Mouse (Mus musculus) hindbrain, embryonic 16.5 days (tissue): ENCODE results near the gene Palm. TPM values are rescaled to one million over a fixed set of nuclear protein-coding genes. Genes with fewer than 3 reads are reported as not detected.

Experiments
- ATAC-seq: fragments of 200-750 bp; cut with Nextera tagmentation; 2 replicates; pipeline ENCODE4 v1.8.0; 2017; ENCODE audit warnings: moderate TSS enrichment, moderate library complexity
- H3K27ac ChIP-seq: fragments of 300-500 bp; sonication (generic); 2 replicates; pipeline ENCODE4 v1.5.1; 2014; ENCODE audit warnings: low read depth, mild to moderate bottlenecking, control low read depth, low read length, moderate library complexity
- H3K27me3 ChIP-seq: fragments of 300-500 bp; sonication (generic); replicated peaks from 2 replicates; pipeline ENCODE4 v1.6.1; 2014; ENCODE audit warnings: low read length; ENCODE audit not compliant: control insufficient read depth, insufficient read depth
- H3K36me3 ChIP-seq: fragments of 300-500 bp; sonication (generic); 2 replicates; pipeline ENCODE4 v1.6.1; 2014; ENCODE audit warnings: mild to moderate bottlenecking, low read length, moderate library complexity, mixed read lengths; ENCODE audit not compliant: control insufficient read depth, insufficient read depth
- H3K4me1 ChIP-seq: fragments of 300-500 bp; sonication (generic); 2 replicates; pipeline ENCODE4 v1.6.1; 2014; ENCODE audit warnings: low read depth, low read length; ENCODE audit not compliant: control insufficient read depth, insufficient read depth
- H3K4me2 ChIP-seq: fragments of 300-500 bp; sonication (generic); 2 replicates; pipeline ENCODE4 v1.6.1; 2014; ENCODE audit warnings: mild to moderate bottlenecking, low read length, control low read depth, moderate library complexity
- H3K4me3 ChIP-seq: fragments of 300-500 bp; sonication (generic); 2 replicates; pipeline ENCODE4 v1.5.1; 2014; ENCODE audit warnings: mild to moderate bottlenecking, low read length, control low read depth, moderate library complexity
- H3K9ac ChIP-seq: fragments of 300-500 bp; sonication (generic); 2 replicates; pipeline ENCODE4 v1.6.1; 2014; ENCODE audit warnings: low read depth, mild to moderate bottlenecking, control low read depth, low read length, moderate library complexity
- H3K9me3 ChIP-seq: fragments of 300-500 bp; sonication (generic); 2 replicates; pipeline ENCODE4 v1.6.1; 2014; ENCODE audit warnings: mild to moderate bottlenecking, low read length, moderate library complexity; ENCODE audit not compliant: control insufficient read depth
- WGBS: fragments of 180-500 bp; shearing (Covaris S2); extraction: QIAGEN DNeasy Blood & Tissue Kit; methylation state at CpG from one replicate; pipeline ENCODE4 v1.1.7; 2014; 5-methylcytosine and 5-hydroxymethylcytosine counted together
- polyA plus RNA-seq: library from polyadenylated mRNA; unstranded; fragments of >200 nt; fragmentation: Nextera tagmentation; extraction: Ambion mirVana; gene quantifications from 2 replicates; pipeline ENCODE4 v1.2.1, GENCODE M21; 2015

Palm gene
- polyA plus RNA-seq, 1 experiment from 2014 or later, result 297 TPM

DNA sequence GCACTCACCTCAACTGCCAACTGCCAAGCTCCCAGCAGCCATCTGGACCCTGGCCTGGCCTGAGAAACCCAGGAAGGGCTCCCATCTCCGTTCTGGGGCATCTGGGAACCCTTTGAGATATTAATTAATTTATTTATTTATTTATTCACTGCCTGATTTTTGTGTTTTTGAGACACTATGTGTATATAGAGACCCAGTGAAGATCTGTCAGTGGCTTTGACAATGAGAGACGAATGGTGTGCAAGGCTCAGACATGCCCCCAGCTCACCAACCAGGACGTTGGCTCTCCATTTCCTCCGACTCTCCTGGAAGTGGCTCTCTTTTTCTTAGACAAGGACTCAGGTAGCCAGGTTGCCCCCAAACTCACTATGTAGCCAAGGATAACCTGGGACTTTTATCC lies 2.5 kb upstream of the Palm start, which contains the start of gene Prss57:
Gene Prss57 (minus strand): TSS at position 101 of the 400 bp plus-strand sequence.
- WGBS, result 87% methylated on average over 4 of the region's 4 CpGs
- Histone ChIP-seq H3K4me2 (no peak within 1 kb of the TSS), H3K27me3 (no peaks in the 10 kb centered on the region), H3K36me3 (no peaks in the 10 kb centered on the region), H3K4me1 (peaks cover 10% of the 10 kb centered on the region), H3K9ac (no peak within 1 kb of the TSS), H3K4me3 (no peak within 1 kb of the TSS), H3K27ac (no peak within 1 kb of the TSS), H3K9me3 (no peaks in the 10 kb centered on the region)
- ATAC-seq, result no peak

DNA sequence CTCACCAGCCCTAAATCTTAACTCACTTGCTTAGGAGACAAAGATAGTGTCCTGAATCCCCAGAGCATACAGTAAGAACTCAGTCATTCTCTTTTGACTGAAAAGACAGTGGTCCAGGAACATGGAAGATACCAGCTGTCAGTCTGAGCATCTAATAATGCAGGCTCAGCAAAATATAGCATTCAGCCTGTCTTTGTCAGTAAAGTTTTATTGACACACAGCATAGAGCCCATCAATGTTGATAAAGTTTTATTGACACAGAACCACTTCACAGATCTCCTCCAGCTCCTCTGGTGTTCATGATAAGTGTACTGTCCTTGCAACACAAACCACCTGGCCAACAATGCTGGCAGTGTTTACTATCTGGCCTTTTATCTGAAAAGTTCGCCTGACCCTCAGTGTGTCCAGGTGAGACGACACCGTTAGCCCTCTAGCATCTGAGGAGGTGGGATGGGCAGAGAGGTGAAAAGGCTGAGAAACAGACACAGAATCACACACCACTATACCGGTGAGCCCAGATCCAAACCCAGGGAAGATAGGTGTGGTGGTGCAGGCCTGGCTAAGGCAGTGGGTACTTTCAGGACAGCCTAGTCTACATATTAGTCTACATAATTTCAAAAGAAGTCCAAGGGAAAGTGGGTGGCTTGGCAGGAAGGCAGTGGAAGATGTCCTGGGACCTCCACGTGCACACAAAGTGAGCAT lies 882 bp upstream of the Palm start:
- Histone ChIP-seq H3K27me3 (no peaks in the 10 kb centered on the region), H3K9me3 (no peaks in the 10 kb centered on the region), H3K36me3 (no peaks in the 10 kb centered on the region), H3K4me3 (no peak overlapping the region), H3K4me2 (no peak overlapping the region), H3K9ac (no peak overlapping the region), H3K27ac (no peak overlapping the region), H3K4me1 (peaks cover 23% of the 10 kb centered on the region)
- WGBS, result 86% methylated on average over 5 of the region's 5 CpGs
- no peak for ATAC-seq

DNA sequence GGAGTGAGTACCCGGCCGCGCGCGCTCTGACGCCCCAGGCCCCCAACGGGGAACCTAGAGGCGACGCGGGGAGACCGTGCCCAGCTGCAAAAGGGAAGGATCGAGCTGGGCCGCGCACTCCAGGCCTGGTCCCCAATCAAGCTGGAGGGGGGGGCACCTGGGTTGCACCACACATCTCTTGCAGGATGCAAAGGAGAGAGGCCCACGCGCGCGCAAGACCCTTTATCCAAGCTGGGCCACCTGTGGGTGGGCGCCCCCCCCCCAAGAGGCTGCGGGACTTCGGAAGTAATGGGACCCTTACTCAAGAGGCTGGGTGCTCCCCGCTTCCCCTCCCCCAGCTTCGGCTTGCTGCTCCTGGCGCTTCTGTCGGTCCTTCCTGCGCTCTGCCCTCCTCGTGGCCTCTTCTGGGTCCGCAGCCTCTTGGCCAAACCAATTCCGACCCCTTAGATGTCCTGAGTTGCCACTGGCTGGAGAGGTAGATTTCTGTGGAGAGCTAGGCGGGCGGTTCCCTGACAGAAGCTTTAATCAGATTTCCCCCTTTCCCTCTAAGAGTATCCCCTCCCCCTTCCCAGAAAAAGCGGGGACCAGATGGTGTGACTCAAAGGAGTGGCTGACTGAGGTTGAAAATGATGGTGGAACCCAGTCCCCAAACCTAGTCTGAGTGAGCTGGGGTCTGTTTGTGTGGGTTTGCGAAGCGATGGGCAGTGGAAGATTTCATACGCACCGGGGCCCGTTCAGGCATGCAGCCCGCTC lies 542 bp downstream of the Palm start:
- H3K27ac ChIP-seq, result peak overlapping the region; percentile 89
- H3K9ac ChIP-seq, result peak overlapping the region; percentile 99
- under 1% methylated on average over 32 of the region's 38 CpGs for WGBS
- H3K27me3 ChIP-seq, result no peaks in the 10 kb centered on the region
- H3K4me3 ChIP-seq, result peak overlapping the region; percentile 88
- ATAC-seq, result peak; percentile 13
- H3K4me2 ChIP-seq, result peak overlapping the region; percentile 79
- H3K9me3 ChIP-seq, result no peaks in the 10 kb centered on the region
- no peaks in the 10 kb centered on the region for H3K36me3 ChIP-seq
- H3K4me1 ChIP-seq, result peaks cover 29% of the 10 kb centered on the region

DNA sequence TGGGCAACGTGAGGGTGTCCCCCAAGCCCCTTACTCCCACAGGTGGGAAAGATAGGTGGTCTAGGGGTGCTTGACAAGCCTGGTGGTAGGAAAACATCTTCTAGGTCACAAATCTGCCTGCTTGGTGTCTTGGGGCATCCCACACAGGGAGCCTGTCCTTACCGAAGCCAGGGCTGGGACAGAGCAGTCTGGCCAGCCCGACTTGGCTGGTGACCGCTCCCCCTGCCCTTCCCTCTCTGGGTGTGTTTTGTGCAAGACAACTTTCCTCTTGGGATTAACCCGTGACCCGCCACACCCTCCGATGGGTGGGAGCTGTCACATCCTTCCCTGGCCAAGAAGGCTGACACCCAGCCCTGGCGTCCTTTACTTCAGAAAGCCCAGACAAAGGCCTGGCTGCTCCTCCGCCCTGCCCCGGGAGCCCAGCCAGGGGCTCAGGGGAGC lies 1.1 kb downstream of the Palm start:
- no peaks in the 10 kb centered on the region for H3K9me3 ChIP-seq
- H3K27ac ChIP-seq, result peak overlapping the region; percentile 89
- peak; percentile 35 for ATAC-seq
- H3K4me2 ChIP-seq, result peak overlapping the region; percentile 79
- 4% methylated on average over 9 of the region's 10 CpGs for WGBS
- peaks cover 29% of the 10 kb centered on the region for H3K4me1 ChIP-seq
- peak overlapping the region; percentile 99 for H3K9ac ChIP-seq
- H3K36me3 ChIP-seq, result no peaks in the 10 kb centered on the region
- no peaks in the 10 kb centered on the region for H3K27me3 ChIP-seq
- peak overlapping the region; percentile 88 for H3K4me3 ChIP-seq

DNA sequence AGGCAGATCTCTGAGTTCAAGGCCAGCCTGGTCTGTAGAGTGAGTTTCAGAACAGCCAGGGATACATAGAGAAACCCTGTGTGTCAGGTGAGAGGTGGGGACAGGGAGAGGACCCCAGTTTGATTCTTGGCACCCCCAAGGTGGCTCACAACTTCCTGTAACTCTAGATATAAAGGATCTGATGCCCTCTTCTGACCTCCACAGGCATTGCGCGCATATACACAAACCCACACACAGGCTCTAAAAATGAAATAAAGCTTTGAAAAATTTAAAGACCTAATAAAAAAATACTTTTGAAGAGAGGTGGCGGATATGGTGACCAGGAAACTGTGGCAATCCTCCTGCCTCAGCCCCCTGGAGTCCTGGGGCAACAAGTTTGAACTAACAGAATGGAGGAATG lies 2.5 kb downstream of the Palm start:
- H3K9me3 ChIP-seq, result no peaks in the 10 kb centered on the region
- 99% methylated on average over 3 of the region's 3 CpGs for WGBS
- H3K4me1 ChIP-seq, result peaks cover 29% of the 10 kb centered on the region
- no peak for ATAC-seq
- H3K27ac ChIP-seq, result no peak overlapping the region
- H3K27me3 ChIP-seq, result no peaks in the 10 kb centered on the region
- H3K4me2 ChIP-seq, result no peak overlapping the region
- no peak overlapping the region for H3K4me3 ChIP-seq
- no peak overlapping the region for H3K9ac ChIP-seq
- no peaks in the 10 kb centered on the region for H3K36me3 ChIP-seq

DNA sequence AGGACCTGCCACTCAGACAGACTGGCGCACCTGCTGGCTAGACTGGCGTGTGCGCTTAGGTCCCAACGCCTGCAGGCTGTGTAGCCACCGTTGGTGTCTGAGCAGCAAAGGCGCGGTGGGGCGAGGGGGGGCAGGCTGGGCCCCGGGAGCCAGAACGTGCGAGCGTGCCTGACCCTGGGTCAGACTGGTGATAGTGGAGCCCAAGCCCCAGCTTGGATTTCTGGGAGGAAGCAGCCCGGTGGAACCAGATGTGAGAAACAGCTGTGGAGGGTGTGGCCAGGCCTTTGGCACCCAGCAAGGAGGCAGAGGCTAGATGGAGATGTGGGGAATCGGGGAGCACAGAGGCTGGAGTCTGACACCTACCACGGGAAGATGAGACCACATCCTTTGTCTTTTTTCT lies 4.0 kb downstream of the Palm start:
- peak overlapping the region; percentile 21; the same call in 1 of the 2 replicates for H3K4me3 ChIP-seq
- peak overlapping the region; percentile 47 for H3K4me2 ChIP-seq
- H3K9me3 ChIP-seq, result no peaks in the 10 kb centered on the region
- no peaks in the 10 kb centered on the region for H3K36me3 ChIP-seq
- peak overlapping the region; percentile 43; the same call in 1 of the 2 replicates for H3K9ac ChIP-seq
- no peak for ATAC-seq
- H3K27me3 ChIP-seq, result no peaks in the 10 kb centered on the region
- WGBS, result 35% methylated on average over 15 of the region's 15 CpGs
- H3K4me1 ChIP-seq, result peaks cover 37% of the 10 kb centered on the region
- H3K27ac ChIP-seq, result 0 out of 2 replicates have a peak overlapping the region, but pooled peaks have one; percentile 20

DNA sequence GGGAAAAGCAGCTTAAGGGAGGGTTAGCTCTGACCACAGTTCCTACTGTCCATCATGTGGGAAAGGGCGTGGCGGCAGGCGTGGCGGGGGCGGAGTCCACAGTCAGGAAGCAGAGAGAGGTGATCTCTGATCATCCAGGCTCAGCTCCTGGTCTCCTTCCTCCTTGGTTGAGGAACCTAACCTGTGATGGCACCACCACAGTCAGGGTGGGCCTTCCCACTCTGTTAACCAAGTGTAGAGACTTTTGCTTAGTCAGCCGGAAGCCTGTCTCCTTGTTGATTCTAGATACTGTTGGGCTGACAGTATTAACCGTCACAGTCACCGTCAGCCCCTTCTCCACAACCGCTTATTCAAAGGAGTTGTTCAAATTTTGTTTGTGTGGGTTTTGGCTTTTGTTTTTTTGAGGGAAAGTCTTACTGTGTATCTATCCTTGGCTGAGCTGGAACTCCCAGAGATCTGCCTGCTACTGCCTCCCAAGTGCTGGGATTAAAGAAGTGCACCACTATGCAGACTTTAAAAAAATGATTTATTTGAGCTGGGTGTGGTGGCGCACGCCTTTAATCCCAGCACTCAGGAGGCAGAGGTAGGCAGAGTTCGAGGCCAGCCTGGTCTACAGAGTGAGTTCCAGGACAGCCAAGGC lies 5.0 kb downstream of the Palm start:
- Histone ChIP-seq H3K4me1 (peaks cover 44% of the 10 kb centered on the region), H3K9me3 (no peaks in the 10 kb centered on the region), H3K27me3 (no peaks in the 10 kb centered on the region), H3K36me3 (no peaks in the 10 kb centered on the region), H3K9ac (no peak overlapping the region), H3K4me3 (no peak overlapping the region), H3K27ac (no peak overlapping the region), H3K4me2 (no peak overlapping the region)
- 93% methylated on average over 12 of the region's 12 CpGs for WGBS
- ATAC-seq, result no peak

DNA sequence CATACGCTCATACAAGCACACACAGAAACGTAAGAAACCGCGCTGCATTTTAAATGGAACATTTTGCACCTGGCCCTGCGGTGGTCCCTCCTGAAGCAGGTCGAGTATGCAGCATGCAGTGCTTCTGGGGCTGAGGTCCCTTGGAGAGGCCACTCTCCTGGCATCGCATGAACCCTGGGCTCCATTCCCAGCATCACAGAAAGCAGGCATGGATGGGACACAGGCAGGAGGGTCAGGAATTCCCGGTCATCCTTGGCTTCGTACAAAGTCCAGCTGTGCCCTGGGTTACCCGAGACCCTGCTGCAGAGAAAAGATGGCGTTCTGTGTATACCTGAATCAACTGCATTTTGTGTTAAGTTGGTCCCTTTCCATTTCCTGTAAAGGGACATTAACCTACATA lies 7.1 kb downstream of the Palm start:
- H3K4me1 ChIP-seq, result peaks cover 48% of the 10 kb centered on the region
- no peak overlapping the region for H3K4me2 ChIP-seq
- 68% methylated on average over 11 of the region's 11 CpGs for WGBS
- no peak overlapping the region; the same call in 1 of the 2 replicates for H3K27ac ChIP-seq
- no peak overlapping the region for H3K4me3 ChIP-seq
- no peaks in the 10 kb centered on the region for H3K36me3 ChIP-seq
- H3K9ac ChIP-seq, result no peak overlapping the region
- H3K27me3 ChIP-seq, result no peaks in the 10 kb centered on the region
- no peaks in the 10 kb centered on the region for H3K9me3 ChIP-seq
- ATAC-seq, result no peak

DNA sequence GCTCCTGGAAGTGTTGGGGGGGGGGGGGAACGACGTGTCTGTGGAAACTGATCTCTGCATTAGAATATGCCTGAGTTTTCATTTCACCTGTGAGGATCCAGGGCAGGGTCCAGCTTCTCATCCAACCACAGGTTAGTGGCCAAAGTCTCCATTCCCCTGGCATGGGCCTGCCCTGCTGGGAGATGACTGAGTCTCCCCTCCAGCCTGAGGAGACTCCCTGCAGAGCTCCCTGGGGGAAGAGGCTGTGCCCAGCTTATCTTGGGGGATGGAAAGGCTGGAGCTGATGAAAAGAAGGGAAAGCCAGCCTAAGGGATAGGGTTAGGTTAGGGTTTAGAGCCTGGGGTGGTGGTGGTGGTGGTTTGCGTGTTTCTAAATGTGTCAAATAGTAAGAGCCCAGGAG lies 8.5 kb downstream of the Palm start:
- WGBS, result 18% methylated on average over 3 of the region's 3 CpGs
- no peak overlapping the region for H3K4me2 ChIP-seq

More for the DNA sequence above, 8.5 kb downstream of the Palm start:
- no peaks in the 10 kb centered on the region for H3K27me3 ChIP-seq
- H3K9ac ChIP-seq, result no peak overlapping the region
- no peaks in the 10 kb centered on the region for H3K36me3 ChIP-seq
- H3K9me3 ChIP-seq, result no peaks in the 10 kb centered on the region
- peak overlapping the region; percentile 79 for H3K27ac ChIP-seq
- no peak overlapping the region for H3K4me3 ChIP-seq
- no peak for ATAC-seq
- peaks cover 43% of the 10 kb centered on the region for H3K4me1 ChIP-seq
